Mouse (Mus musculus): Measurements from ENCODE around the gene Exosc10.

The Exosc10 gene

GRCm38 (mm10) chr4:148607758-148608157 is 49.5 kb downstream of the Exosc10 start:
- DNase-seq (ENCODE audit: inconsistent ontology term) = peak; percentile 56

GRCm38 (mm10) chr4:148609805-148610204 is 51.6 kb downstream of the Exosc10 start:
- no peak for DNase-seq (ENCODE audit: inconsistent ontology term)

- DNase-seq (ENCODE audit: inconsistent ontology term) = no peak
Measured at GRCm38 (mm10) chr4:148610631-148611364, 52.6 kb downstream of the Exosc10 start.

- DNase-seq (ENCODE audit: inconsistent ontology term) = no peak
Measured at GRCm38 (mm10) chr4:148612557-148612956, 54.3 kb downstream of the Exosc10 start.

- no peak for DNase-seq (ENCODE audit: inconsistent ontology term)
Measured at GRCm38 (mm10) chr4:148613738-148614137, 55.5 kb downstream of the Exosc10 start.

- DNase-seq (ENCODE audit: inconsistent ontology term) = no peak
Measured at GRCm38 (mm10) chr4:148619805-148620204, 61.6 kb downstream of the Exosc10 start.

- no peak for DNase-seq (ENCODE audit: inconsistent ontology term)
Measured at GRCm38 (mm10) chr4:148620718-148621117, 62.5 kb downstream of the Exosc10 start.

GRCm38 (mm10) chr4:148622485-148622884 is 64.3 kb downstream of the Exosc10 start:
- no peak for DNase-seq (ENCODE audit: inconsistent ontology term)

- no peak for DNase-seq (ENCODE audit: inconsistent ontology term)
Measured at GRCm38 (mm10) chr4:148623609-148624008, 65.4 kb downstream of the Exosc10 start.

GRCm38 (mm10) chr4:148625010-148625409 is 66.8 kb downstream of the Exosc10 start:
- no peak for DNase-seq (ENCODE audit: inconsistent ontology term)

GRCm38 (mm10) chr4:148625756-148626622 is 67.8 kb downstream of the Exosc10 start:
- DNase-seq (ENCODE audit: inconsistent ontology term) = no peak

- DNase-seq (ENCODE audit: inconsistent ontology term) = peak; percentile 96
Measured at GRCm38 (mm10) chr4:148626623-148627185, 68.5 kb downstream of the Exosc10 start, which contains the start of gene Tardbp. Gene Tardbp (minus strand): TSS chr4:148627019.

GRCm38 (mm10) chr4:148627246-148627645 is 69.0 kb downstream of the Exosc10 start:
- no peak for DNase-seq (ENCODE audit: inconsistent ontology term)
